Mouse (Mus musculus) G1E (cell line): Measurements from ENCODE around the gene Abca3.

Experiments
- CTCF ChIP-seq: IDR thresholded peaks from 2 replicates; pipeline ENCODE4 v1.5.1; 2012; ENCODE audit warnings: low read depth, low read length, inconsistent platforms, mixed read lengths
- TAL1 ChIP-seq: conservative IDR thresholded peaks from 2 replicates; pipeline ENCODE4 v1.6.1; 2012; ENCODE audit warnings: low read depth, low read length, inconsistent platforms, mixed read lengths

- TF ChIP-seq CTCF = no peak
- no peak for TF ChIP-seq TAL1
Measured at GRCm38 (mm10) chr17:24388711-24389110, 37.0 kb downstream of the Abca3 start.
